Mouse (Mus musculus) ES-E14 (cell line): ENCODE measurements around the gene Cpne5. TPM values are rescaled to one million over a fixed set of nuclear protein-coding genes. Genes with fewer than 3 reads are reported as not detected.

Source experiments
- DNase-seq: peaks from one replicate; pipeline ENCODE4 v3.0.0-alpha.2; 2013; ENCODE audit warnings: low read depth, low spot score
- H3K27ac ChIP-seq: 2 replicates; pipeline ENCODE4 v1.5.1; 2012; ENCODE audit warnings: low read depth, mild to moderate bottlenecking, low read length, moderate library complexity, mixed read lengths; ENCODE audit not compliant: poor library complexity, insufficient read depth, severe bottlenecking
- H3K36me3 ChIP-seq: 2 replicates; pipeline ENCODE4 v1.6.1; 2012; ENCODE audit warnings: mild to moderate bottlenecking, low read length, moderate library complexity, mixed read lengths; ENCODE audit not compliant: control insufficient read depth, poor library complexity, insufficient read depth, severe bottlenecking
- H3K4me1 ChIP-seq, 2 experiments: fragments of 150-350 bp in 1 of 2; sonication (generic) in 1 of 2; 2 replicates each; pipeline ENCODE4 v1.6.1; 2012; ENCODE audit warnings: low read length in 2 of 2, mild to moderate bottlenecking in 1 of 2, mixed read lengths in 1 of 2; ENCODE audit not compliant: control insufficient read depth in 2 of 2, insufficient read depth in 2 of 2, poor library complexity in 1 of 2
- H3K4me3 ChIP-seq, 2 experiments: fragments of 150-350 bp in 1 of 2; sonication (generic) in 1 of 2; 2 replicates each; pipeline ENCODE4 v1.5.1; 2012; ENCODE audit warnings: low read length in 2 of 2, low read depth in 1 of 2, mild to moderate bottlenecking in 1 of 2, mixed read lengths in 1 of 2; ENCODE audit not compliant: insufficient read depth in 1 of 2, poor library complexity in 1 of 2, severe bottlenecking in 1 of 2
- H3K9ac ChIP-seq: 2 replicates; pipeline ENCODE4 v1.6.1; 2012; ENCODE audit warnings: low read depth, mild to moderate bottlenecking, low read length, mixed read lengths; ENCODE audit not compliant: poor library complexity, insufficient read depth, severe bottlenecking
- H3K9me3 ChIP-seq: fragments of 150-350 bp; sonication (generic); 2 replicates; pipeline ENCODE4 v1.6.1; 2012; ENCODE audit warnings: low read depth, mild to moderate bottlenecking, low read length; ENCODE audit not compliant: control insufficient read depth, insufficient read depth
- CHD2 ChIP-seq: IDR thresholded peaks from 2 replicates; pipeline ENCODE4 v1.6.1; 2014; ENCODE audit warnings: mild to moderate bottlenecking, low read depth, low read length, inconsistent platforms
- HCFC1 ChIP-seq: IDR thresholded peaks from 2 replicates; pipeline ENCODE4 v1.6.1; 2012; ENCODE audit warnings: low read length, inconsistent platforms, borderline replicate concordance; ENCODE audit not compliant: insufficient read depth
- MAFK ChIP-seq: IDR thresholded peaks from 2 replicates; pipeline ENCODE4 v1.6.1; 2014; ENCODE audit warnings: mild to moderate bottlenecking, low read depth, low read length, inconsistent platforms; ENCODE audit not compliant: insufficient read depth
- ZC3H11A ChIP-seq: IDR thresholded peaks from 2 replicates; pipeline ENCODE4 v1.6.1; 2012; ENCODE audit warnings: low read depth, mild to moderate bottlenecking, inconsistent platforms, low read length, borderline replicate concordance
- ZNF384 ChIP-seq: IDR thresholded peaks from 2 replicates; pipeline ENCODE4 v1.6.1; 2012; ENCODE audit warnings: low read depth, low read length, inconsistent platforms
- in situ Hi-C, 2 experiments: fragments of 600-800 bp; cut with MboI; formaldehyde crosslinking; loops; one replicate each; pipeline ENCODE4 v1.15.1; 2025; ENCODE audit warnings: low sequenced_read_pairs in 2 of 2, inconsistent platforms in 1 of 2; ENCODE audit not compliant: unreplicated experiment in 2 of 2
- total RNA-seq: library from RNA; depleted of rRNA; stranded (reverse); fragments of 300-350 nt; gene quantifications from 2 replicates; pipeline ENCODE4 v1.2.3, GENCODE M21; 2012

Gene Cpne5
- total RNA-seq, 1 experiment = 5.1 TPM

GRCm38 (mm10) chr17:29122817-29123216 lies 115.2 kb downstream of the Cpne5 start:
- TF ChIP-seq MAFK (no peak), ZC3H11A (no peak), HCFC1 (no peak), ZNF384 (no peak), CHD2 (no peak)
- no peak overlapping the region for H3K9ac ChIP-seq
- DNase-seq = no peak
- H3K4me1 ChIP-seq = peaks cover 0 to 6% of the 10 kb centered on the region in 2 experiments; a peak in 2 of 4 replicates
- no peak overlapping the region for H3K27ac ChIP-seq
- no peak overlapping the region for H3K4me3 ChIP-seq
- in situ Hi-C loops = no loop called here
- H3K36me3 ChIP-seq = no peaks in the 10 kb centered on the region
- no peaks in the 10 kb centered on the region for H3K9me3 ChIP-seq

- Histone ChIP-seq H3K9me3 (no peaks in the 10 kb centered on the region), H3K27ac (no peak overlapping the region), H3K36me3 (no peaks in the 10 kb centered on the region), H3K4me3 (no peak overlapping the region), H3K9ac (no peak overlapping the region), H3K4me1 (peaks cover 0 to 10% of the 10 kb centered on the region in 2 experiments; a peak in 2 of 4 replicates)
- in situ Hi-C loops = no loop called here
- TF ChIP-seq MAFK (no peak), CHD2 (no peak), HCFC1 (no peak), ZNF384 (no peak), ZC3H11A (no peak)
- DNase-seq = no peak
Measured at GRCm38 (mm10) chr17:29120666-29121065, 117.3 kb downstream of the Cpne5 start.

GRCm38 (mm10) chr17:29118057-29118456 lies 119.9 kb downstream of the Cpne5 start:
- no peak overlapping the region for H3K4me3 ChIP-seq
- TF ChIP-seq MAFK (no peak), ZC3H11A (no peak), HCFC1 (no peak), ZNF384 (no peak), CHD2 (no peak)
- DNase-seq = no peak
- H3K9me3 ChIP-seq = no peaks in the 10 kb centered on the region
- H3K27ac ChIP-seq = no peak overlapping the region
- in situ Hi-C loops = no loop called here
- H3K4me1 ChIP-seq = peaks cover 0 to 7% of the 10 kb centered on the region in 2 experiments; a peak in 2 of 4 replicates
- H3K36me3 ChIP-seq = no peaks in the 10 kb centered on the region
- no peak overlapping the region for H3K9ac ChIP-seq

- Histone ChIP-seq H3K4me3 (no peak overlapping the region), H3K4me1 (peaks cover 0 to 7% of the 10 kb centered on the region in 2 experiments; a peak in 2 of 4 replicates), H3K9ac (no peak overlapping the region), H3K36me3 (no peaks in the 10 kb centered on the region), H3K27ac (no peak overlapping the region), H3K9me3 (no peaks in the 10 kb centered on the region)
- no peak for DNase-seq
- no peak for TF ChIP-seq ZNF384
- no peak for TF ChIP-seq HCFC1
- no peak for TF ChIP-seq CHD2
- TF ChIP-seq MAFK = no peak
- in situ Hi-C loops = no loop called here
Measured at GRCm38 (mm10) chr17:29117006-29117648, 120.8 kb downstream of the Cpne5 start.

- in situ Hi-C loops = no loop called here
- no peaks in the 10 kb centered on the region for H3K36me3 ChIP-seq
Measured at GRCm38 (mm10) chr17:29116023-29116422, 121.9 kb downstream of the Cpne5 start.

More at GRCm38 (mm10) chr17:29116023-29116422, 121.9 kb downstream of the Cpne5 start:
- peaks cover 0 to 7% of the 10 kb centered on the region in 2 experiments; a peak in 2 of 4 replicates for H3K4me1 ChIP-seq
- H3K9ac ChIP-seq = no peak overlapping the region
- H3K27ac ChIP-seq = no peak overlapping the region
- TF ChIP-seq MAFK = no peak
- TF ChIP-seq ZNF384 = no peak
- TF ChIP-seq ZC3H11A = no peak
- TF ChIP-seq HCFC1 = no peak
- no peak for DNase-seq
- H3K4me3 ChIP-seq = no peak overlapping the region
- no peaks in the 10 kb centered on the region for H3K9me3 ChIP-seq
